Mouse (Mus musculus) liver, embryonic 11.5 days (tissue): Measurements from ENCODE around the gene BB287469. TPM values are rescaled to one million over a fixed set of nuclear protein-coding genes. Genes with fewer than 3 reads are reported as not detected.
"Not testable (repeated sequence)": the region's sequence is repeated elsewhere in the genome, so short reads cannot be mapped to it uniquely, and the experiment has no call there.

Source experiments
- ATAC-seq: fragments of 200-750 bp; cut with Nextera tagmentation; replicated peaks from 2 replicates; pipeline ENCODE4 v1.8.0; 2017; ENCODE audit warnings: moderate number of reproducible peaks, mild to moderate bottlenecking, moderate TSS enrichment, moderate library complexity; ENCODE audit not compliant: low FRiP score
- DNase-seq: peaks from one replicate; pipeline ENCODE4 v3.0.0-alpha.2; 2017; ENCODE audit warnings: low spot score
- H3K27ac ChIP-seq: fragments of 300-500 bp; sonication (generic); 2 replicates; pipeline ENCODE4 v1.5.1; 2014; ENCODE audit warnings: mild to moderate bottlenecking, low read depth, low read length, control low read depth
- H3K27me3 ChIP-seq: fragments of 300-500 bp; sonication (generic); replicated peaks from 2 replicates; pipeline ENCODE4 v1.6.1; 2014; ENCODE audit warnings: low read length, mixed read lengths; ENCODE audit not compliant: control insufficient read depth, insufficient read depth
- H3K36me3 ChIP-seq: fragments of 300-500 bp; sonication (generic); 2 replicates; pipeline ENCODE4 v1.6.1; 2014; ENCODE audit warnings: mild to moderate bottlenecking, low read length, moderate library complexity, mixed read lengths; ENCODE audit not compliant: control insufficient read depth, insufficient read depth
- H3K4me1 ChIP-seq: fragments of 300-500 bp; sonication (generic); replicated peaks from 2 replicates; pipeline ENCODE4 v1.6.1; 2014; ENCODE audit warnings: low read length, mixed read lengths; ENCODE audit not compliant: control insufficient read depth, insufficient read depth
- H3K4me2 ChIP-seq: fragments of 300-500 bp; sonication (generic); 2 replicates; pipeline ENCODE4 v1.6.1; 2014; ENCODE audit warnings: mild to moderate bottlenecking, control low read depth, moderate library complexity
- H3K4me3 ChIP-seq: fragments of 300-500 bp; sonication (generic); 2 replicates; pipeline ENCODE4 v1.5.1; 2014; ENCODE audit warnings: low read depth, low read length, control low read depth
- H3K9ac ChIP-seq: fragments of 300-500 bp; sonication (generic); 2 replicates; pipeline ENCODE4 v1.6.1; 2014; ENCODE audit warnings: low read depth, low read length, control low read depth
- H3K9me3 ChIP-seq: fragments of 300-500 bp; sonication (generic); 2 replicates; pipeline ENCODE4 v1.6.1; 2016; ENCODE audit warnings: low read length, inconsistent platforms, mixed read lengths; ENCODE audit not compliant: control insufficient read depth
- WGBS: fragments of 180-500 bp; shearing (Covaris S2); extraction: QIAGEN DNeasy Blood & Tissue Kit; methylation state at CpG from one replicate; pipeline ENCODE4 v1.1.7; 2014; 5-methylcytosine and 5-hydroxymethylcytosine counted together
- polyA plus RNA-seq: library from polyadenylated mRNA; unstranded; fragments of >200 nt; fragmentation: Nextera tagmentation; extraction: Ambion mirVana; gene quantifications from 2 replicates; pipeline ENCODE4 v1.2.1, GENCODE M21; 2014

The BB287469 gene
- polyA plus RNA-seq, 1 experiment from 2014 or later = not detected

GRCm38 (mm10) chr12:87863638-87864037 is 47.3 kb downstream of the BB287469 start:
- not testable (repeated sequence) for H3K27me3 ChIP-seq, H3K36me3 ChIP-seq, DNase-seq, H3K27ac ChIP-seq, H3K4me2 ChIP-seq, H3K4me3 ChIP-seq, H3K9me3 ChIP-seq, H3K4me1 ChIP-seq, H3K9ac ChIP-seq, ATAC-seq
- WGBS = 93% methylated on average over 9 of the region's 11 CpGs

- not testable (repeated sequence) for H3K36me3 ChIP-seq, H3K9ac ChIP-seq, H3K27me3 ChIP-seq, H3K9me3 ChIP-seq, H3K4me2 ChIP-seq, DNase-seq, H3K4me1 ChIP-seq, H3K4me3 ChIP-seq, H3K27ac ChIP-seq
- 0 out of 2 replicates have a peak, but pooled peaks have one; percentile 16 for ATAC-seq
- WGBS = 69% methylated on average over 2 of the region's 2 CpGs
These were observed 47.7 kb downstream of the BB287469 start for GRCm38 (mm10) chr12:87864048-87864447.

Other genes with a start within 250 kb of the BB287469 start
- not detected in 2 replicates for gene Oog1, start 213.9 kb upstream of the BB287469 start, polyA plus RNA-seq
- gene Gm4027, start 197.7 kb upstream of the BB287469 start, polyA plus RNA-seq = not detected in 2 replicates
- not detected in 2 replicates for gene Gm16381, start 172.0 kb upstream of the BB287469 start, polyA plus RNA-seq
- gene Gm21319, start 40.8 kb upstream of the BB287469 start, polyA plus RNA-seq = not detected in 2 replicates
- not detected in 2 replicates for gene Gm21936, start 21.1 kb upstream of the BB287469 start, polyA plus RNA-seq
- not detected in 2 replicates for gene Gm2001, start 25.8 kb downstream of the BB287469 start, polyA plus RNA-seq
- gene Gm2016, start 57.5 kb downstream of the BB287469 start, polyA plus RNA-seq = not detected in 2 replicates
- not detected in 2 replicates for gene Gm2022, start 78.8 kb downstream of the BB287469 start, polyA plus RNA-seq
- not detected in 2 replicates for gene Gm2035, start 103.3 kb downstream of the BB287469 start, polyA plus RNA-seq
- gene Gm2042, start 137.5 kb downstream of the BB287469 start, polyA plus RNA-seq = not detected in 2 replicates
- not detected in 2 replicates for gene Gm2075, start 195.3 kb downstream of the BB287469 start, polyA plus RNA-seq
- not detected in 2 replicates for gene Gm6803, start 202.2 kb downstream of the BB287469 start, polyA plus RNA-seq
- gene Gm2056, start 210.4 kb downstream of the BB287469 start, polyA plus RNA-seq = not detected in 2 replicates